Mouse (Mus musculus) lung, postnatal 14 days (tissue): ENCODE data around the gene Slc2a3.
"Not testable (repeated sequence)": the region's sequence is repeated elsewhere in the genome, so short reads cannot be mapped to it uniquely, and the experiment has no call there.

Experiments
- DNase-seq: peaks from one replicate; pipeline ENCODE4 v3.0.0; 2021

Slc2a3 gene

DNA sequence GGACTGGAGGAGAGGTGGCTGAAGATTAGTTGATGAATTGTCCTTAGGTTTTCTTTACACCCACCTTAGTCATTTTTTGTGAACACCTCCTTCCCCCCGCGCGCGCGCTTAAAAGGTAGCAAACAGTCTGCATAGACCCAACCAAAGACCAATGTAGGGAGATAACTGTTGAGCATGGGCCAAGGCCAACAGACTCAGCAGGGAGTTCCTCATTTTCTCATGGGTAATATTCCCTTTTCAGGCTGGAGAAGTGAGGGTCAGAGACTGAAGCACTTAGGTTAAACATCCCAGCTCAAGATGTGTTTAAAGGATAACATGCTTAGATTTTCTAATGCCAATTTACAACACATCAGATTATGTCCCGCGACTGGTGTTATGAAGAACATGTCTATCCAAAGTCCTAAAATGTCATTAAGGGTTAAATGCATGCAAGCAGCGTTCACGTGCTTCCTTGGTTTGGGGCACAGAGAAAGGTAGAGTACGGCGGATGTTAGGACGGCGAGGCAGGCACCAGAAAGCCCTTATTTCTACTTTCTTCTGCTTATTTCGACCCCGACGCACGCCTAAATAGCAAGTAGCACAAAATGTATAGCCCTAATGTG, 37.5 kb downstream of the Slc2a3 start:
- DNase-seq = no peak

DNA sequence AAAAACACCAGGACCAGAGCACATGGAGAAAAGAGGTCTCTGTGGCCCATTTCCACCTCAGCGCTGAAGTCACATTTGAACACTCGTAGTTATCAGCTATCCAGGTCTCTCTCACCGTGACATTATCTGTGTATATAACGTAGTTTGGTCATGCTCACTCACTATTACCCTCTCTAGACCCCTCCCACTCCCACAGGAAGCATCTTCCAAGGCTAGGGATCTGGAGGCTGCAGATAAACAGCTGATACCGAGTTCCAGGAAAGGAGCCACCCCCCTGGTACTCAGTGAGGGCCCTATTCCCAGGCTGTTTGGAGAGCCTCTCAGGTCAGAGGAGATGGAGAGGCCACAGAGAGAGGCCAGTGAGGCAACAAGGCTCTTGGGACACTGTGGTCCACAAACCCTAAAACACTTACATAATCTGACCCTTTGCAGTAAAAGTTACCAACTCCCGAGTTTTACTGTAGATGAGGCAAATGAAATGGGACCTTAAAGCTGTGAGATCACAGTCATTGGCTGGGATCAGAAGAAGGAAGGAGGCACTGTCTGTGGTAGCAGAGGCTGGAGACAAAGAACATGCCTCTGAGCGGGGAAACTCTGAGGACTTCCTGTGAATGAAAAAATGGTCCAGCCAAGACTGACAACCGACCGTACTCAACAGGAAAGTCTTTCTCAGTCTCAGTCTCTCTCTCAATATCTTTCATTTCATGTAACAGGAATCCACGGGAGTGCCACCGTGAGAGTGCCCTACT, 38.3 kb downstream of the Slc2a3 start:
- no peak for DNase-seq

- DNase-seq = no peak
Measured at GRCm38 (mm10) chr6:122762480-122762879, 39.0 kb downstream of the Slc2a3 start.

DNA sequence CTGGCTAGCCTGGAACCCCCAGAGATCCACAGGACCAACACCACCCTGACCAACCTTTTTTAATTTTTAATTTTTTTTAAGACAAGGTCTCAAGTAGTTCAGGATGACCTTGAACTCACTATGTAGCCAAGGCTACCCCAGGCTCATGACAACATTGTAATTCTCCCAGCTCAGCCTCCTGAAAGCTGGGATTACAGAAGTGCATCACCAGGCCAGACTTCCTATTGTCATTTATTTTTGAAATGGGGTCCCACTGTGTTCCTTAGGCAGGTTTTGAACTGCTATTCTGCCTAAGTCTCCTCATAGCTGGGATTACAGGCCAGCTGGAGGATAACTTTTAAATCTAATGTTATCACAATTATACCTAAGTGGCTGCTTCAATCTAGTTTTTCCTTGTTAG, 39.5 kb downstream of the Slc2a3 start:
- no peak for DNase-seq

GRCm38 (mm10) chr6:122761011-122761599, 40.3 kb downstream of the Slc2a3 start:
- DNase-seq = peak; percentile 43

DNA sequence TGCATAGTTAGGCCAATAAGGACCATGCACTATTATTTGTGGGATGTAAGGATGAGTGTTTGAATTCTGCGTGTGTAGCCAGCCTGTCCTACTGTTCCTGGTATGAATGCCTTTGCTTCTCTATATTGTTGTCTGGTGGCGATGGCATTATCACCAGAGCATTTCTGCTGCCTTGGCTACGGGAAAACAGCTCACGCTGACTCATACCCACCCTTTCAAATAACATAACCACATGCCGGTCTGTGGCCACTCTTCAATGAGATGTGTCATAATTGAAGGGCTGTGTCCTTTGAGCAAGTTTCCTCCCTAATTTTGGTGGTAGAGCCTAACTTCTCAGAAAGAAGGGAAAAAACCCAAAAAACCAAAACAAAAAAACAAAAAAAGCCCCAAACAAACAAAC, 42.7 kb downstream of the Slc2a3 start:
- no peak for DNase-seq

DNA sequence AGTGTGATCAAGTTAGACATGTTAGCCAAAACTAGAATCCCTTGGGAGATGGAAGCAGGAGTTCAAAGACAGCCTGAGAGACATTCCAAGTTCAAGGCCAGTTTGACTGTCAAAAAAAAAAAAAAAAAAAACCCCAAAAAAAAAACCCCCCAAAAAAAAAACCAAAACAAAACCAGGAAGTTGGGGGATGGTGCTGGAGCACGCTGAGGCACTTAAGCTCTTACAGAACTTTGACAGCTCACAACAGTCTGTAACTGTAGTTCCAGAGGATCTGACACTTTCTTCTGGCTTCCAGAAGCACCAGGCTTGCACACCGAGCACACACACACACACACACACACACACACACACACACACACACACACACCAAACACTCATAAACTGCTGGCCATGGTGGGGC, 45.5 kb downstream of the Slc2a3 start:
- no peak for DNase-seq

- DNase-seq = no peak
Measured at GRCm38 (mm10) chr6:122750579-122750978, 50.9 kb downstream of the Slc2a3 start.

GRCm38 (mm10) chr6:122744505-122745249, 56.8 kb downstream of the Slc2a3 start:
- DNase-seq = no peak

- DNase-seq = no peak
Measured at GRCm38 (mm10) chr6:122743353-122743752, 58.1 kb downstream of the Slc2a3 start.

DNA sequence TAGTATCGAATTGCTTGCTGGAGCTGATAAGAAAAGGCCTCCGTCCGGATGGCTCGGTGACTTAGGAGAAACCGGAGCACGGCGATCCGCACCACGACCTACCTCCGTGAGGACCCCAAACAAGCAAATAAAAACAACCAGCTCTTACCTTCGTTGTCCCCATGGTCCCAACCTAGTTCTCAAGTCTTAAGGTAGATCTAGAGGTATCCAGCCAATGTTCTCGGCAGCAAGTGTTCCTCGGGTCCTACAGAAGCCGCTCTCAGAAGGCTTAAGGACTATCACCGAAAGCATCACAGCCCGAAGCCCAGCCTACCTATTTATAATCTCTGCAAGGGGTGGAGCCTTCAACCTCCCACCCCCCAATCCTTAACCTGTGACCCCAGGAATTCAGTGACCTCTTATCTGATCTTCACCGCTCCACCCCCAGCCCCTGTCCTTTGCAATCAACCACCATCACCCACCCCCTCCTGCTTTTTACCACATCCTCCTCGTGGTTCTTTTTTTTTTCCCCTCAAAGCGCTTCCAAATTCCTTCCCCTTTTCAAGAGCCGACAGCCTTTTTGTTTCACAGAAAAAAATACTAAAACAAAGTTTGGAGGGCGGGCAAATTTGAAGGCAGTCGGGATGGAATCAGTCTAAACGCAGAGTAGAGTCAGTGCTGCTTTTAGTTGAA, 59.1 kb downstream of the Slc2a3 start:
- DNase-seq = no peak

- DNase-seq = no peak
Measured at GRCm38 (mm10) chr6:122741460-122742227, 59.8 kb downstream of the Slc2a3 start.

GRCm38 (mm10) chr6:122739952-122740351, 61.5 kb downstream of the Slc2a3 start:
- DNase-seq = peak; percentile 79

- DNase-seq = peak; percentile 78
Measured at GRCm38 (mm10) chr6:122719942-122720341, 81.5 kb downstream of the Slc2a3 start.

DNA sequence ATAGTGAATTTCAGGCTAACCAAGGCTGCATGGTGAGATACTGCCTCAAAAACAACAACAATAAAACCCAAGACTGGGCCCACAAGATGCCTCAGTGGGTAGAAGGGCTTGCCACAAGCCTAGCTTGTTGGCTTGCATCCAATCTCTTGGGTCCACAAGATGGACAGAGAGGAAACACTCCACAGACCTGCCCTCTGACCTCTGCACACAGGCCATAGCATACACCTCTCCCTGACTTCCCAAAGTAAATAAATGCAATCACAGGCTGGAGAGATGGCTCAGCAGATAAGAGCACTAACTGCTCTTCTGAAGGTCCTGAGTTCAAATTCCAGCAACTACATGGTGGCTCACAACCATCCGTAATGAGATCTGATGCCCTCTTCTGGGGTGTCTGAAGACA, 83.2 kb downstream of the Slc2a3 start:
- DNase-seq = not testable (repeated sequence)

DNA sequence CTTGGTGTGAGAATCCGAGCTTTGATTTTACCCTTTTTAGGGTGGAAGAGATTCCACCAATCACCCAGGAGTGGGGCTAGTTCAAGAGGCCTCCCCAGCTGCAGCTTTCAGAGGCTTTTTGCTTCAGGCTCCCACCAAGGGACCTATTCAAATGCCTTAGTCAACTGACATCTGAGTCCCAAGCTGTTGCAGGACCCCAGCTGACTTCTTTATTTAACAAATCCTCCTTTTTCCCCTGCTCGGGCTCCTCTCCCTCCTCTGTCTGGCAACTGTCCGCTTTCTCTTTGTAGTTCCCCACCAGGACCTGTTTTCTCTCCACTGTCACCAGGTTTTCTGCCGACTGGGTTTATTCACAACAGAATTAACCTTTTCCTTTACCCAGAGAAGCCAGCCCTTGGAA, 85.6 kb downstream of the Slc2a3 start:
- no peak for DNase-seq

DNA sequence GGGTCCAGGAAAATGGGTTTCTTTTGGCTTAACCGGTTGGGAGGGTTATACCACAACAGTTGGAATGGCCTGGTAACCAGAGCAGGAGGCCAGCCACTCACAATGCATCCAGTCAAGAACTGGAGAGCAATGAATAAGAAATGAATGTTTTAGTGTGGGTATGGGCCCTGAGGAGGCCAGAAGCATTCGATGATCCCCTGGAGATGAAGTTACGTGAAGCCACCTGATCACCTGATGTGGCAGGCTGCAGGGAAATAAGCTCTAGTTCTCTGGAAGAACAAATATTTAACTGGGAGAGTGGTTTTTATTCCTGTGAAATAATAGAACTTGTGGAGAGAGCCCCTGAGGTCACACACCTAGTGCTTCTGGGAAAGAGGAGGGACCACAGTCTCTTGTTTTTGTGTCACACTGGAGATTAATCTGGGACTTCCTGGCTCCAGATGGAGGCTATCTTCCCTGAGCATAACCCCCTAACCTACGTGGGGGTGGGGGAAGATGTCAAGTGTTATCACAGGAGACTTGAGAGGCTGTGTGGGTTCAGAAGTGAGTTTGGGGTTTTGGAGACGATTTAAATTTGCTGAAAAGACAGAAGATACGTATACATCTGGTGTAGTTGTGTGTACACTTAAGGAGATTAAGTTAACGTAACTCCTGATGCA, 86.6 kb downstream of the Slc2a3 start:
- DNase-seq = no peak

GRCm38 (mm10) chr6:122713116-122713515, 88.3 kb downstream of the Slc2a3 start:
- DNase-seq = not testable (repeated sequence)

GRCm38 (mm10) chr6:122711455-122711854, 90.0 kb downstream of the Slc2a3 start:
- no peak for DNase-seq

DNA sequence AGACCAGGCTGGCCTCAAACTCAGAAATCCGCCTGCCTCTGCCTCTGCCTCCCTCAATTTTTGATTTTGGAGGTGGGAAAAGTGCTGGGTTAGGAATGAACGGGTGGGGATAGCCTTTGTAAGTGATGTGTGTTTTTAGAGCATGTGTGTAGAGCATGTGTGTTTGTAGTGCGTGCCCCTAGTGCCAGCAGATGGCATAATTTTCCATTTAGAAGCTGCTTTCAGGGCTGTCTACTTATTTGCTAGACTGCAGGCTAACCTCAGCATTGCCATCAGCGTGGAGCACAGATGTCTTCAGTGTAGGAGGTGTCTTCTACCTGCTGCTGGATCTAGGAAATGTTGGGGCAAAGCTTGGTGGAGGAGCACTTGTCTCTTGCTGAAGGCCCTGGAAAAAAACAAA, 92.6 kb downstream of the Slc2a3 start:
- DNase-seq = no peak

GRCm38 (mm10) chr6:122707036-122707800, 94.2 kb downstream of the Slc2a3 start, which contains the start of gene Nanog:
Gene Nanog (plus strand): TSS chr6:122707489.
- no peak for DNase-seq
